Mouse (Mus musculus) fat pad, adult 2 months (tissue): Measurements from ENCODE around the gene Atp2a1.
"Not testable (repeated sequence)": the region's sequence is repeated elsewhere in the genome, so short reads cannot be mapped to it uniquely, and the experiment has no call there.

Experiments
- DNase-seq: peaks from one replicate; pipeline ENCODE4 v3.0.0-alpha.2; 2011; ENCODE audit warnings: low read depth, low spot score; ENCODE audit errors: extremely low read depth

Atp2a1 gene

GRCm38 (mm10) chr7:126463004-126463403, at the start of gene Atp2a1:
Atp2a1 (minus strand) TSS chr7:126463108.
- no peak for DNase-seq

GRCm38 (mm10) chr7:126511287-126511686, 48.4 kb upstream of the Atp2a1 start:
- DNase-seq, result no peak

- no peak for DNase-seq
These were observed 44.3 kb upstream of the Atp2a1 start for GRCm38 (mm10) chr7:126507126-126507778.

GRCm38 (mm10) chr7:126504913-126505312, 42.0 kb upstream of the Atp2a1 start:
- no peak for DNase-seq

- DNase-seq, result peak; percentile 70
These were observed 40.5 kb upstream of the Atp2a1 start, which contains the start of gene Atxn2l for GRCm38 (mm10) chr7:126503273-126503878. Atxn2l (minus strand) TSS chr7:126503437.

- no peak for DNase-seq
These were observed 39.8 kb upstream of the Atp2a1 start for GRCm38 (mm10) chr7:126502751-126503150.

GRCm38 (mm10) chr7:126502023-126502741, 39.3 kb upstream of the Atp2a1 start:
- DNase-seq, result no peak

- DNase-seq, result no peak
These were observed 38.7 kb upstream of the Atp2a1 start for GRCm38 (mm10) chr7:126501684-126502022.

- DNase-seq, result no peak
These were observed 36.5 kb upstream of the Atp2a1 start for GRCm38 (mm10) chr7:126499416-126499815.

GRCm38 (mm10) chr7:126497966-126498365, 35.1 kb upstream of the Atp2a1 start:
- no peak for DNase-seq

GRCm38 (mm10) chr7:126496475-126496874, 33.6 kb upstream of the Atp2a1 start:
- no peak for DNase-seq

- no peak for DNase-seq
These were observed 31.2 kb upstream of the Atp2a1 start for GRCm38 (mm10) chr7:126494120-126494519.

- no peak for DNase-seq
These were observed 29.1 kb upstream of the Atp2a1 start for GRCm38 (mm10) chr7:126491973-126492372.

GRCm38 (mm10) chr7:126491005-126491404, 28.1 kb upstream of the Atp2a1 start:
- DNase-seq, result no peak

GRCm38 (mm10) chr7:126487617-126488385, 24.9 kb upstream of the Atp2a1 start:
- DNase-seq, result not testable (repeated sequence)

- DNase-seq, result no peak
These were observed 24.2 kb upstream of the Atp2a1 start, which contains the start of gene Tufm for GRCm38 (mm10) chr7:126487052-126487483. Tufm (plus strand) TSS chr7:126487361.

GRCm38 (mm10) chr7:126482392-126482871, 19.5 kb upstream of the Atp2a1 start:
- no peak for DNase-seq

- no peak for DNase-seq
These were observed 18.8 kb upstream of the Atp2a1 start for GRCm38 (mm10) chr7:126481699-126482098.

- peak; percentile 23 for DNase-seq
These were observed 12.2 kb upstream of the Atp2a1 start, which contains the start of gene Sh2b1 for GRCm38 (mm10) chr7:126474993-126475581. Sh2b1 (minus strand) TSS chr7:126475424.

- DNase-seq, result no peak
These were observed 11.6 kb upstream of the Atp2a1 start for GRCm38 (mm10) chr7:126474486-126474955.
